Mouse (Mus musculus): Measurements from ENCODE around the gene Xpot. TPM values are rescaled to one million over a fixed set of nuclear protein-coding genes. Genes with fewer than 3 reads are reported as not detected.

The Xpot gene
- polyA plus RNA-seq, 1 experiment from 2014 or later = 27.9 TPM

DNA sequence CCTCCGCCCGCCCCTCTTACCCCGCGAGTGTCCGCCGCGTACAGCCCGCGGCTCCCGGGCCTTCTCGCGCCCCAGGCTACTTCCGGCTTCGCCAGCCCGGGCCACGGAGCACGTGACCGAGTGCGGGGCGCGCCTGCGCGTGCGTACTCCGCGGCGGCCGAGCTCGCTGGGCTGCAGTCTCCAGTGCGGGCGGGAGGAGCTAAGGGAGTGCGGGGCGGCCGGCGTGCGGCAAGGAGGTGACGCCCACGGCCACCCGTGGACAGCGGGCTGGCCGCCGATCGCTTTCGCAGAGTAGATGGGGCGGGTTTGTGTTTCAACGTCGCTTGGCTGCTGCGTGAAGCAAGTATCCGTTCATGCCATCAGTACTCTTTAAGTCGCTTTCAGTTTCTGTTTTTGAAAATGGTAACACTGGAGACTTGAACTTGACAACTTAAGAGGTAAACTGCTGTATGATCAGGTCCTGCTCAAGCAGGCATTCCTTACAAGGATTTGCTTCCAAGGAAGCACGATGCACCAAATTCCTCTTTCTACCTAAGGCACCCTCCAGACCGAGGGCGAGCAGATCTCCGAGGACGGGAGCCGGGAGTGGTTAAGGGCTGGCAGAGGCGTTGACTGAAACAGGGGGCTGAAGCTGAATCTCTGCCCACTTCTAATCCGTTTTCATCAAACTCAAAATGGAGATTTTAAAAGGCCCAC, 39.3 kb downstream of the Xpot start, which contains the start of gene Tbk1:
Gene Tbk1, minus strand, starts transcription at position 113 of the 696 bp plus-strand sequence.
- peak within 1 kb of the TSS; percentile 83 for H3K4me2 ChIP-seq
- peak; percentile 99 for ATAC-seq (ENCODE audit: extremely low read depth, insufficient number of reproducible peaks, low FRiP score, low TSS enrichment)
- no peaks in the 10 kb centered on the region for H3K27me3 ChIP-seq (replicated peaks)
- H3K36me3 ChIP-seq = peaks cover 50% of the 10 kb centered on the region
- WGBS = under 1% methylated on average over 56 of the region's 58 CpGs
- H3K9ac ChIP-seq = peak within 1 kb of the TSS; percentile 96
- peak within 1 kb of the TSS; percentile 91 for H3K4me3 ChIP-seq
- H3K4me1 ChIP-seq = peaks cover 20% of the 10 kb centered on the region
- peak within 1 kb of the TSS; percentile 84 for H3K27ac ChIP-seq (replicated peaks)
- no peaks in the 10 kb centered on the region for H3K9me3 ChIP-seq

DNA sequence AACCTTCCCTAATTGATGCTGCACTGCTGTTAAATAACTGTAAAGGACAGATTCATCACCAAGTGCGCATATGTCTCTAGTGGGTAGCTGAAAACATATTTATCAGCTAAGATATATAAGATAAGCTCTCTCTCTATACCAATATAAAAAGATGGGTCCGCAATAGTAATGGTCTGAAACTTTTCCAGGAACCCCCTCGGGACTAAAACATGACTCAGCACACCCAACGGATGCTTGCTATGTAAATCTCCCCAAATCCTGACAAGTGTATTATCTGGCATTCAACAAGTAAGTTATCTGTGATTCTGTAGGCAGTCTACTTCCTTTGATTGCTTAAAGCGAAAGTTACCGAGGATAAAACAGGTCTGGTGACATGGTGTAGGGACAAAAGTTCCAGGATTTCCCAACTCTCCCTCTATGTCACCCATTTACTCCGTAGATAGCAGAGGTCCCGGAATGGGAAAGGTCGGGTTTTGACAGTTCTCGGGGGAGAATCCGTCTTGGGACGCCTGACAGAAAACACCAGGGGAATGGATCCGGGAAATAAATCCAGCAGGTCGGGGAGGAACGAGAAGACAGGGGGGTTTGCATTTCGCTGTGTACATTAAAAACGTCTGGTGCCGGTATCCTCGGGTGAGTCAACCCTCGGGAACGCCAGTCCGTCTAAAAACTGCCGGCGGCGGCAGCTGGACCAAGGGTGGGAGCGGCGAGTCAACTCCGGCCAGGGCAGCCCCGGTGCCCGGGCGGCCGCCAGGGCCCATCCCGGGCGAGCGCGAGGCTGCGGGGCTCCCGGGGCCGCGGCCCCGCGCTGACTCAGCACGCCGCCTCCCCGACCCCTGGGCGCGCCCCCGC, 40.1 kb downstream of the Xpot start:
- Histone ChIP-seq H3K4me1 (peaks cover 23% of the 10 kb centered on the region), H3K9me3 (no peaks in the 10 kb centered on the region), H3K36me3 (peaks cover 50% of the 10 kb centered on the region), H3K4me3 (peak overlapping the region; percentile 91), H3K4me2 (peak overlapping the region; percentile 83), H3K9ac (peak overlapping the region; percentile 96), H3K27me3 (replicated peaks) (no peaks in the 10 kb centered on the region), H3K27ac (replicated peaks) (peak overlapping the region; percentile 84)
- 3% methylated on average over 32 of the region's 48 CpGs for WGBS
- no peak for ATAC-seq (ENCODE audit: extremely low read depth, insufficient number of reproducible peaks, low FRiP score, low TSS enrichment)

DNA sequence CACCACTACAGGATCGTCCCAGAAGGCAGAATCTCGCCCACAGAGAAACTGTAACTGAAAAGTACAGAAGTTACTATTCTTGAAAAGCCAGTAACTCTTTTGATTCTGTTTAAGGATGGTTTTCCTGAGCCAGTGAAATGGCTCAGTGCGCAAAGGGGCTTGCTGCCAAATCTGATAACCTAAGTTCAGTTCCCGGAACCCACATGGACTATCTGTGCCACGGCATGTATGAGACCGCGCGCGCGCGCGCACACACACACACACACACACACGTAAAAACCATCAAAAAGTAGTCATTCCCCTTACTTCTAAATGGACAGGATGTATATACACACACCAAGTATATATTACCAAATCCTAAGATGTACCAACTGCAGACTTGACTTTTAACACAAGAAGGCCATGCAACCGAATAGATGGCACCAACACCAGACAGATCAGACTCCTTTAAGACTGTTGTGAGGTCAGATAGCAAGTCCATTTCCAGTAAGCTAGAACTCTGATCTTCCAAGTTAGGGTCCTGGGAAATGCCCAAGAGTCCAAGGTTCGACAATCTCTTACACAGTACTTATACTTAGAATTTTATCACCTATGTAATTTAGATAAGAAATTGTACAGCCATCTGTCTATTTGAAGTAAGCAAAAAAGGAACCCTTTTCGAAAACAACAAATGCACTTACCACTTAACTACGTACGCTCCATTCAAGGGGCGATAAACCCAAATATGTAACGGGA, 40.9 kb downstream of the Xpot start:
- no peaks in the 10 kb centered on the region for H3K27me3 ChIP-seq (replicated peaks)
- no peak for ATAC-seq (ENCODE audit: extremely low read depth, insufficient number of reproducible peaks, low FRiP score, low TSS enrichment)
- H3K4me2 ChIP-seq = peak overlapping the region; percentile 83
- peaks cover 52% of the 10 kb centered on the region for H3K36me3 ChIP-seq
- no peak overlapping the region; the same call in 1 of the 2 replicates for H3K27ac ChIP-seq (replicated peaks)
- H3K9ac ChIP-seq = peak overlapping the region; percentile 96
- peak overlapping the region; percentile 91 for H3K4me3 ChIP-seq
- 78% methylated on average over 20 of the region's 20 CpGs for WGBS
- H3K9me3 ChIP-seq = no peaks in the 10 kb centered on the region
- H3K4me1 ChIP-seq = peaks cover 23% of the 10 kb centered on the region

DNA sequence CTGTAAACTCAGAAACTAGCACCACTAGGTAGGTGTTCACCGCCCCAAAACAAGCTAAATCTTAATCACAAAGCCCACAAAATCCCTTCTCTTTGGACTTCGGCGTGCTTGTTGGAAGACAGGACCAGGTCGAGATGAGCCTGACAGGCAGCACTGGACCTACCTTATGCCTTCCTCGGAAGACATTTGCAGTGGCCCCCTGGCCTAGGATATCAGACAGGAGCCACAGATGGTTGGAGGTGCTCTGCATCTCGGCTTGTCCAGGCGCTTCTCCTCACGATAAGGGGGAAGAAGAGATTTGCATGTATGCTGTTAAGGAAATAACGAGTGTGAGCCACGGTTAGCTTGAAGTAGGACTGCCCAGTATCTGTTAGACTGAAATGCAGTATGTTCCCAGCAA, 42.1 kb downstream of the Xpot start:
- H3K4me1 ChIP-seq = peaks cover 23% of the 10 kb centered on the region
- no peak overlapping the region for H3K9ac ChIP-seq
- ATAC-seq (ENCODE audit: extremely low read depth, insufficient number of reproducible peaks, low FRiP score, low TSS enrichment) = no peak
- no peak overlapping the region for H3K4me3 ChIP-seq
- no peaks in the 10 kb centered on the region for H3K27me3 ChIP-seq (replicated peaks)
- H3K36me3 ChIP-seq = peaks cover 47% of the 10 kb centered on the region
- H3K9me3 ChIP-seq = no peaks in the 10 kb centered on the region
- H3K27ac ChIP-seq (replicated peaks) = no peak overlapping the region
- no peak overlapping the region for H3K4me2 ChIP-seq
- WGBS = 88% methylated on average over 10 of the region's 10 CpGs

DNA sequence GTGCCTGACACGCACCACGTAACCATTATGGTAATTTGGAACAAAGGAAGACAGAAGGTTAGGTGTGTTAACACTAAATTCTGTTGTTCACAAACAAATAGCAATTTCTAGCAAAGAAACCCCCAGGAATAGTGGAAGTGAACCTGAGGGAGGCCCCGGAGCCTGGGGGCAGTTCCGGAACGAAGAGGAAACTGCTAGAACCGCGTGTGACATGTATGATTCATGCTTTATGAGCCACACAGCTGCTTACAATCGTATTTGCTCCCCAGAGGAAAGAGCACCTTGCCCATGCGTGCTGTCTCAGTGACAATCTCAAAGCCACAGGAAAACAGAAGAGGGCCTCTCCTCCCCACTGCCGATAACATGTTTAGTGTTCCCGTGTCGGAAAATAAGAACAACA, 43.1 kb downstream of the Xpot start:
- H3K36me3 ChIP-seq = peaks cover 50% of the 10 kb centered on the region
- H3K4me2 ChIP-seq = no peak overlapping the region
- no peaks in the 10 kb centered on the region for H3K27me3 ChIP-seq (replicated peaks)
- H3K4me3 ChIP-seq = no peak overlapping the region
- no peak overlapping the region for H3K9ac ChIP-seq
- WGBS = 95% methylated on average over 12 of the region's 12 CpGs
- ATAC-seq (ENCODE audit: extremely low read depth, insufficient number of reproducible peaks, low FRiP score, low TSS enrichment) = no peak
- H3K9me3 ChIP-seq = no peaks in the 10 kb centered on the region
- H3K4me1 ChIP-seq = peaks cover 23% of the 10 kb centered on the region
- H3K27ac ChIP-seq (replicated peaks) = no peak overlapping the region

DNA sequence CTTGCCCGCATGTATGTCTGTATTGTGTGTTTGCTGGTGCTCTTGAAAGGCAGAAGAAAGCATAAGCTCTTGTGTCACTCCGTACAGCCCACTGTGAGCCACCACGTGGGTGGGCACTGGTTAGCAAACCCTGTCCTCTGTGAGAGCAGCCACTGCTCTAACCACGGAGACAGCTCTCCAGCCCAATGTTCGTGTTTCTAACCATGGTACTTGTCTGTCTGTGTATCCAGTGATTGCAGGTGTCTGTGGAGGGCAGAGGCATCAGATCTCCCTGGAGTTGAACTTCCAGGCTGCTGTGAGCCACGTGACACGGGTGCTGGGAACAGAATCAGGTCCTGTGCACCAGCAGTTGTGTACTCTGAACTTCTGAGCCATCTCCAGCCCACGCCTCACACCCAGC, 43.8 kb downstream of the Xpot start:
- Histone ChIP-seq H3K27ac (replicated peaks) (no peak overlapping the region), H3K4me3 (no peak overlapping the region), H3K9me3 (no peaks in the 10 kb centered on the region), H3K27me3 (replicated peaks) (no peaks in the 10 kb centered on the region), H3K9ac (no peak overlapping the region), H3K4me2 (no peak overlapping the region), H3K4me1 (peaks cover 17% of the 10 kb centered on the region), H3K36me3 (peaks cover 57% of the 10 kb centered on the region)
- ATAC-seq (ENCODE audit: extremely low read depth, insufficient number of reproducible peaks, low FRiP score, low TSS enrichment) = no peak
- WGBS = 90% methylated on average over 8 of the region's 8 CpGs

DNA sequence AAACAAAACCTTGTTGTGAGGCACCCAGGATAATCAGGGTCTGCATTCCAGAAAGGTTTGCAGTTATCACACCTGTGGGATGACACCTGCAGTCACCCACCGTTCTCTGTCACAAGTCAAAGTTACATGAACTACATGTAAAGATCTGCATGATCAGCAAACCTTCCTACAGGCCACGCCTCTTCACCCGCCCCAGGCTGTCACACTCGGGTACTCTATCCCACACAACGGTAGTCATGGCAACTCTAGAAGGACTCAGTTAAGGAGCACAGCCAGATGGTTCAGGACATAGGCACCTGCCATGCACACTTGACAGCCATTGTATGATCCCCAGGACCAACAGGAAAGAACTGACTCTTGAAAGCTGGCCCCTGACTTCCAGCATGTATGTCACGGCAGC, 44.7 kb downstream of the Xpot start:
- Histone ChIP-seq H3K4me3 (no peak overlapping the region), H3K9me3 (no peaks in the 10 kb centered on the region), H3K4me1 (peaks cover 15% of the 10 kb centered on the region), H3K4me2 (no peak overlapping the region), H3K36me3 (peaks cover 58% of the 10 kb centered on the region), H3K27me3 (replicated peaks) (no peaks in the 10 kb centered on the region), H3K9ac (no peak overlapping the region), H3K27ac (replicated peaks) (no peak overlapping the region)
- ATAC-seq (ENCODE audit: extremely low read depth, insufficient number of reproducible peaks, low FRiP score, low TSS enrichment) = no peak
- WGBS = 84% methylated on average over 6 of the region's 6 CpGs

DNA sequence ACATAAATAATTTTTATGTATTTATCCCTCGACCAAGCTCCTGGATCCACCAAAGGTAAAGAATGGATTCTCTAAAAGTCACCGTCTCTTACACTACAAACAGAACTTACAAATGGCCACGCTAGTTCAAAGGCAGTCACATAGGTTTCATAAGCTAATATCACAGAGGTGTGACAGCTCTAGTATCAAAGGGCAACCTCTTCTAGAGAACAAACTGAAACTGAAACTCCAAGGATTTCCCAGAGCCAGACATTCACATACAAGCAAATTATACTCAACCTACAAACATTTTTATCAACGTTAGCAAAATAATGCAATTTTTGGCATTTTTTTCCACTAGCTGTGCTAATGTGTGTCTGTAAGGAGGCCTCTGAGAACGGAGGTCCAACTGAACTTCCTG, 45.8 kb downstream of the Xpot start:
- Histone ChIP-seq H3K9me3 (no peaks in the 10 kb centered on the region), H3K9ac (no peak overlapping the region), H3K36me3 (peaks cover 68% of the 10 kb centered on the region), H3K27me3 (replicated peaks) (no peaks in the 10 kb centered on the region), H3K4me3 (no peak overlapping the region), H3K4me1 (peaks cover 9% of the 10 kb centered on the region), H3K4me2 (no peak overlapping the region), H3K27ac (replicated peaks) (no peak overlapping the region)
- ATAC-seq (ENCODE audit: extremely low read depth, insufficient number of reproducible peaks, low FRiP score, low TSS enrichment) = no peak
- 97% methylated on average over 5 of the region's 5 CpGs for WGBS

DNA sequence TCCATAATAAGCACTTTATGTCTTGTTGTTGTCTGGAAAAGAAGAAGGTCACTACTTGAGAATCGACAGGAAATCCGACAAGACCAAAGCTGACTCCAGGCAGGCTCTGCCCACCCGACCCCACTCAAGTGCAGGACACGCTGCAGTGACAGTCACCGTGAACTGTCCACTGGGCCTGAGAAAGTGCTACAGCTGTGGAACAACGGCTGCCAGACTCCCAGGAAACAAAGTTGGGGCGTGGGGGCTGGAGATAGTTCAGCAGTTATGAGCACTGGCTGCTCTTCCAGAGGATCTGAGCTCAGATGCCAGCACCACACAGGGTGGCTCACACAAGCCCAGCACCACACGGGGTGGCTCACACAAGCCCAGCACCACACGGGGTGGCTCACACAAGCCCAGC, 49.8 kb downstream of the Xpot start:
- WGBS = 82% methylated on average over 9 of the region's 9 CpGs
- no peaks in the 10 kb centered on the region for H3K27me3 ChIP-seq (replicated peaks)
- H3K4me3 ChIP-seq = no peak overlapping the region
- H3K27ac ChIP-seq (replicated peaks) = no peak overlapping the region
- H3K36me3 ChIP-seq = peaks cover 64% of the 10 kb centered on the region
- no peak overlapping the region for H3K4me2 ChIP-seq
- H3K9ac ChIP-seq = no peak overlapping the region
- no peak for ATAC-seq (ENCODE audit: extremely low read depth, insufficient number of reproducible peaks, low FRiP score, low TSS enrichment)
- no peaks in the 10 kb centered on the region for H3K9me3 ChIP-seq
- H3K4me1 ChIP-seq = 0 out of 2 replicates have a peak, but pooled peaks cover 3% of the 10 kb centered on the region

DNA sequence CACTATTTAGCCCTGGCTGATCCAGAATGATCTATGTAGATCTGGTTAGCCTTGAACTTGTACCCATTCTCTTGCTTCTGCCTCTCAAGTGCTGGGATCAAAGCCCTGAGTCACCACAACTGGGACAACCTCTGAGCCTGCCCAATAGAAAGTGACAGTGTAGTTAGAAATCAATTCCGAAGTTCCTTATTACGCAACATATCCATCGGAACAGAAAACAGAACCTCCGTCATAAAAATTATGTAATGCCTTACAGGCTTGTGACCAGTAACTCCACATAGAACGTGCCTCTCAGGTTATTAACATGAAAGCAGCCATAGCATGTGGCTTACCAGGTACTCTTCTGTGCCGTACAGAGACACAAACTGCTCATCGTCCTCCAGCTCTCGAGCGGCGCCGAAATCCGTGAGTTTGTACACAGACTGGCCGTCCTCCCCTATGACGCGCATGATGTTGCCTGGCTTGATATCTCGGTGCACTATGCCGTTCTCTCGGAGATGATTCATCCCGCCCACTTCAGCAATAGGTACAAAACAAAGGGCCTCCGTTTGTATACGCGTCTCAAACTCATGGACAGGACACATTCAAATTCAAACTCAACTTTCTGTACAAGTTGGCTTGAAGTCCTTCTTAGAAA, 54.5 kb downstream of the Xpot start:
- Histone ChIP-seq H3K27me3 (replicated peaks) (no peaks in the 10 kb centered on the region), H3K9me3 (no peaks in the 10 kb centered on the region), H3K4me2 (no peak overlapping the region), H3K4me3 (no peak overlapping the region), H3K9ac (no peak overlapping the region), H3K4me1 (peaks cover 18% of the 10 kb centered on the region), H3K27ac (replicated peaks) (no peak overlapping the region), H3K36me3 (peaks cover 71% of the 10 kb centered on the region)
- ATAC-seq (ENCODE audit: extremely low read depth, insufficient number of reproducible peaks, low FRiP score, low TSS enrichment) = no peak
- WGBS = 95% methylated on average over 22 of the region's 22 CpGs

DNA sequence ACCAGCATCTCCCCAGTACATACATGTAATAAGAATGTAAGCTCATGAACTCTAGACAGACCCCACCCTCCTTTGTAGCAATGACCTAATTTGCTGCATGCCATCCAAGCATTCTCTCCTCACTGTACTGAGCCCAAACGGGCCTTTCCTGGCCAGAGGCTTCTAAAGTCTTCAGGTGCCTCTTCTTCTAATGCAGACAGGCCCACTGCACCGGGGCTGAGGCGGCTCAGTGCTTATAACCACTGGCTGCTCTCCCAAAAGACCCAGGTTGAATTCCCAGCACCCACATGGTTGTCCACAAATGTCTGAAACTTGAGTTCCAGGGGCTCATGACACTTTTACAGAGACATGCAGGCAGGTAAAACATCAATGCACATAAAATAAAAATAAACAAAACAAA, 55.1 kb downstream of the Xpot start:
- 91% methylated on average over 3 of the region's 3 CpGs for WGBS
- Histone ChIP-seq H3K4me2 (no peak overlapping the region), H3K27ac (replicated peaks) (no peak overlapping the region), H3K9ac (no peak overlapping the region), H3K4me3 (no peak overlapping the region), H3K36me3 (peaks cover 66% of the 10 kb centered on the region), H3K9me3 (no peaks in the 10 kb centered on the region), H3K4me1 (peaks cover 18% of the 10 kb centered on the region), H3K27me3 (replicated peaks) (no peaks in the 10 kb centered on the region)
- no peak for ATAC-seq (ENCODE audit: extremely low read depth, insufficient number of reproducible peaks, low FRiP score, low TSS enrichment)
